Mouse (Mus musculus) embryonic fibroblast, embryonic 13.5 days (primary cell): ENCODE measurements at regions not wholly inside any gene's neighbourhood (a gene's known extent, or its start where the extent isn't known, plus 50 kb on each side); places are given as distances from the start of the nearest gene placed in this dataset.

ENCODE experiments used
- H3K27ac ChIP-seq: 2 replicates; pipeline ENCODE4 v1.5.1; 2012; ENCODE audit warnings: low read length, control low read depth, inconsistent platforms; ENCODE audit not compliant: insufficient read depth
- H3K4me1 ChIP-seq: 2 replicates; pipeline ENCODE4 v1.6.1; 2011; ENCODE audit warnings: low read length; ENCODE audit not compliant: control insufficient read depth, insufficient read depth
- H3K4me3 ChIP-seq: 2 replicates; pipeline ENCODE4 v1.5.1; 2011; ENCODE audit warnings: mild to moderate bottlenecking, control low read depth, low read length; ENCODE audit not compliant: insufficient read depth
- CTCF ChIP-seq: IDR thresholded peaks from 2 replicates; pipeline ENCODE4 v1.5.1; 2011; ENCODE audit warnings: mild to moderate bottlenecking, control low read depth, low read length, moderate library complexity, borderline replicate concordance; ENCODE audit not compliant: insufficient read depth
- POLR2A ChIP-seq: IDR thresholded peaks from 2 replicates; pipeline ENCODE4 v1.6.1; 2011; ENCODE audit warnings: low read depth, mild to moderate bottlenecking, control low read depth, low read length, moderate library complexity

DNA sequence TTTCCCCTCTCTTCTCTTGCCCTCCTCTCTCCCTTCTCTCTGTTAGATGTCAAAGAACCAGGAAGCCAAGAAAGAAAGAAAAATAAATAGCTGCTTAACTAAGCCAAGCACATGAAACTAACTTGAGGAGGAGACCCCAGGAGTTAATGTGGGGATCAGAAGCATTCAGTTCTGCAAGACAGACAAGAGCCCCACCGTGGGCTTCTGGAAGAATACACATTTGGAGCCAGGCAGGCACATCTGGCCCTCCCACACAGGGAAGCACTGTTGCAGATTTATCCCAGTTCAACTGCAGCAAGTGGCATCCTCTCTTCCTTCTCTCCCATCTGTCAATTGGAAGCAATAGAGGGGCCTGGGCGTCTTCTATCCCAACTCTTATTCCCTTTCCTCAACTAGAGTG lies 63.5 kb upstream of the Gm10295 start:
- no peak overlapping the region for H3K4me3 ChIP-seq
- 0 out of 2 replicates have a peak, but pooled peaks cover 3% of the 10 kb centered on the region for H3K4me1 ChIP-seq
- no peak overlapping the region for H3K27ac ChIP-seq
- TF ChIP-seq CTCF (no peak), POLR2A (no peak)

DNA sequence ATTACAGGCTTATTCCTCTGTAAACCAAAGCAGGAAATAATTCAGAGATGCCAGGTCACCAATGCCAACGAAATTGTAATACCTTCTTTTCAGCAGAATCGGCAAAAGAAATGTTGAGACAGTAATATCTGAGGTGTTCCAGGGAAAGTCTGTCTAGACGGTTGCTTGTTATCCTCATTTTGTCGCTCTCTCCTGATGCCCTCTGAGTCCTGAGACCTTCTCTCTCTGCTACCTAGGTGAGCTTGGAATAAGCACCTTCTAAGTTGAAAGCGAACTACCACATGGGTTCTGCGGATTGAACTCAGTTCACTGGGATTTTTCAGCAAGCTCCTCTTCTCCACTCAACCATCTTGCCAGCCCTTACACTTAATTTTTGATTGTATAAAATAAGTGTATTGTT lies 61.8 kb upstream of the Gm10295 start:
- Histone ChIP-seq H3K4me3 (no peak overlapping the region), H3K27ac (no peak overlapping the region), H3K4me1 (0 out of 2 replicates have a peak, but pooled peaks cover 3% of the 10 kb centered on the region)
- TF ChIP-seq CTCF (no peak), POLR2A (no peak)

DNA sequence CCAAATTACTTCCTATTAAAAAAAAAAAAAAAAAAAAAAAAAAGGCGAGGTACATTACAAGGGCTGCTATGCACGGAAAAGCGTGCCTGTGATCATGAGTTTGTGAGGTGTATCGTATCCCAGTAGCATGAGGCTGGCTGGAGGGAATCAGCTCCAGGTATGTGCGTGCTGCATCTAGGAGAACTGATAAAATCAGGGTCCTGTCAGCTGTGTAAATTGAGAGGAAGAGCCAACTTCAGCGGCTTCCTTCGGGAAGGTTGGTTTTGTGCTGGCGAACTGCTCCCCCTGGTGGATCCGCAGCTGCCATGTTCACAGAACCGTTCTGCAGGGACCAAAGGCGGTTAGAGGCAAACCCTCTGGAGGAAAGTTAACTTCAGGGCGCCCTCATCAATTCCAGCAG lies 60.8 kb upstream of the Gm10295 start:
- H3K4me1 ChIP-seq, result 0 out of 2 replicates have a peak, but pooled peaks cover 3% of the 10 kb centered on the region
- H3K27ac ChIP-seq, result no peak overlapping the region
- TF ChIP-seq POLR2A (no peak), CTCF (peak; percentile 75; the same call in 1 of the 2 replicates)
- H3K4me3 ChIP-seq, result peak overlapping the region; percentile 31; the same call in 1 of the 2 replicates

DNA sequence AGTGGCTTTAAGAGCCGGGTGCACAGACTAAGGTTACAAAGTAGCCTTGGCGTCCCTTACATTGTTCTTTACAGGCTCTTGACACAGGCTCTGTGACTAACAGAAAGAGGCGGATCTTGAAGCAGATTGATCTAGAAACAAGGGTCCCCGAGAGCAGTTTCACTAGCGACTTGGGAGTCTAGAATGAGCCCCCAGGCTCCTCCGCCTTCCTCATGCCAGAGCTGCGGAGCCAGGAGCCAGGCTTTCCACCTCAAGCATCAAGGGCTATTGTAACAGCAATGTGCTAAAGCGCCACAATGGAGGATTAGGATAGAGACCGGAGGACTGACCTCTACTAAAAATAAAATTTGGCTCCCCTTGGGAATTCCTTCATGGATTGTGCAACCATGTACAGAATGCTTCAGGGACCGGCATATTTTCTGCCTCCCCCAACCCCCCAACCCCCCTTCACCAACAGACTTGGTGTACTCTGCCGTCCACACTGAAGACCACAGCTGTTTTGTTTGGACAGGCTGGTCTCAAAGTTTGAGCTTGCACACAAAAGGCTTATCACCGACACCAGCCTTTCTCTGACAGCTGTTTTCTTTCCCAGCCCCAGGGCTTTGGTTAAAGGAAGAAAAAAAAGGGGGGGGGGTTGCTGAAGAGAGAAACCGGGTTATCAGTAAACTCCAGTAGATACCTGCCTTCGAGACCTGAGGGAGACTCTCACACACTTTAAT lies 60.2 kb upstream of the Gm10295 start:
- Histone ChIP-seq H3K4me3 (no peak overlapping the region), H3K27ac (no peak overlapping the region), H3K4me1 (0 out of 2 replicates have a peak, but pooled peaks cover 3% of the 10 kb centered on the region)
- TF ChIP-seq POLR2A (no peak), CTCF (no peak)

DNA sequence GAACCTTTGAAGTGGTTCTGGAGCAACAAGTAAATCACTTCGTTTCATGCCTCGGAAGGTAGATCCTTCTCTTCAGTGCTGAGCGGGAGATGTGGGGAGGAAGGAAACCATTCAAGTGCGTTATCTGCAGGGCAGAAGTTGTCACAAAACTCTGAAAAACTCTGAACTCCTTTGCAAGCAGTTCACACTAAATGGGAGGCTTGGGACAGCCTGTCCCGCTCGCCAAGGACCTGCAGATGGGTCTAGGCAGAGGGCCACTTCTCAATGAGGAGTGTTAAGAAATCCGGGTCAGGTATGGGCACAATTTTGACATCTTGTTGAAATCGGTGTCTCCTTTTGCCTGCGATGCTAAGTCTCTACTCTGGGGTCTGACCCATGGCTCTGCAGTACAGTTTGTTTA lies 58.6 kb upstream of the Gm10295 start:
- TF ChIP-seq CTCF, result no peak
- no peak for TF ChIP-seq POLR2A
- Histone ChIP-seq H3K4me1 (0 out of 2 replicates have a peak, but pooled peaks cover 3% of the 10 kb centered on the region), H3K4me3 (no peak overlapping the region), H3K27ac (no peak overlapping the region)

DNA sequence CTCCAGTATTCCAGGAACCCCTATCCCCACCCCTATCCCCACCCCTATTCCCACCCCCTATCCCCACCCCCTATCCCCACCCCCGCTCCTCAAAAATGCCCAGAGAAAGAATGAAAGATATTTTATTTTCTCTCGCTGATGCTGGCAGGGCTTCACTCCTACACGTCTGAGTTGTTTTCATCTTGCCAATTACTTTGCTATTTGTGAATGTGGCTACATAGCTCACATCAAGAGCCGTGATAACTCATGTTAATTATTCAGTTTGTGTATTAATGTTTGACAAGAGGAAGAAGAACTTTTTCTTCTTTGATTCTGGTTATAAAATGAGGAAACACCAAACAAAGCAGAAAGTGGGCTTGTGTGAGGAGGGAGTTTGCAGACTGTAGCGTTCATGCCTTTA lies 57.8 kb upstream of the Gm10295 start:
- no peak for TF ChIP-seq POLR2A
- TF ChIP-seq CTCF, result no peak
- H3K27ac ChIP-seq, result no peak overlapping the region
- H3K4me3 ChIP-seq, result no peak overlapping the region
- 0 out of 2 replicates have a peak, but pooled peaks cover 3% of the 10 kb centered on the region for H3K4me1 ChIP-seq

DNA sequence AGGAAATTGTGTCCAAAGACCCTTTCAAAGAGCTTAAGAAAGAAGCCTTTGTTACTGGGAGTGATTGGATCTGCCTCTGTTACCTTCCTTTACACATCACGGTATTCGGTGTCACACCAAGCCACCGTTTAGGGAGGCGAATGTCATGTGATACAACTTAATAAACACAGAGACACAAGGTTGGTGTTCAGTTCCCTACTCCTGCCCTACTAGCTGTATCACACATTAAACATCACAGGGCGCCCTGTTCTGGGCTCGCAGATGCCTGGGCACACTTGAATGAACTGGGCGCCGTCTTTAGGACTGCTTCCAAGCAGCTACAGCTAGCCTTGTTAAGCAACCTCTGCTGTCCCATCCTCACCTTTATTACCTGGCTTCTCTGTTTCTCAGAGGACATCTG lies 55.0 kb upstream of the Gm10295 start:
- H3K27ac ChIP-seq, result no peak overlapping the region
- TF ChIP-seq CTCF (no peak), POLR2A (no peak)
- no peak overlapping the region for H3K4me3 ChIP-seq
- H3K4me1 ChIP-seq, result 0 out of 2 replicates have a peak, but pooled peaks cover under 1% of the 10 kb centered on the region
